Mouse (Mus musculus) cerebellum, adult 18-20 months (tissue): ENCODE results near the gene Zmym3.
"Not testable (repeated sequence)": the region's sequence is repeated elsewhere in the genome, so short reads cannot be mapped to it uniquely, and the experiment has no call there.

ENCODE experiments used
- DNase-seq, 2 experiments: peaks; one replicate each; pipeline ENCODE4 v3.0.0; 2021

Gene Zmym3

DNA sequence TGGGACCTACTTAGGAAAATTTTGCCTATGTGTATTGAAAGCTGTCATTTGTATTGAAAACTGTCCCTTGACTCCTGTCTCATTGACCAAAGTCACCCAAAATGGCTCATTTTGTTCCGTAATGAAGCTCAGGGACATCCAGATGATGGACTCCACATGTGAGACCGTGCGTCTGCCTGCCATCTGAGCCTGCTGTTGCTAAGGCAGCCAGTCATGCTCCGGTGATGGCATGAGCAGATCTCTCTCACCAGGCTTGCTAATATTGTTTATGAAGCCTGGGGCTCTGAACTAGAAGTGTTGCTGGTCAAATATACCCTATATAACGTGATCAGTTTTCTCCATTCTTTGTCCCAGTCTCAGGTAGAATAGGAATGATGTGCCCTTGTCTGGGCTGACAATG lies 47.7 kb downstream of the Zmym3 start:
- DNase-seq: no peak

DNA sequence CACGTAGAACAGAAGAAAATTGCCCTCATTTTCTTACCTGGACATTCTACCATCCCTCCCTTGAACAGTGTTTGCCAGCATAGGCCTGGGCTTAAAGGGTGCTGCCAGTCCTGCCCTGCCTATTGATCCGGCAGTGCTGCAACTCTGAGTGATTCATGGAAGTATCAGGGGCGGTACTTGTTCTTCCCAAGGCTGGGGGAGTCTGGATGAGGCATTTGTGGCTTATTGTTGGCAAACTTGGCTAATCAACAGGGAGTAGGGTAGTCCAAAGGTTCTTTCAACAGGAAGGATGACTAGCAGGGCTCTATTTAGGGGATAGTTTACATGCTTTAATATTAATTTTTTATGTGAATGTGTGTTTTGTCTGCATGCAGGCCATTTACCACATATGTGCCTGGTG lies 50.1 kb downstream of the Zmym3 start:
- DNase-seq: no peak

DNA sequence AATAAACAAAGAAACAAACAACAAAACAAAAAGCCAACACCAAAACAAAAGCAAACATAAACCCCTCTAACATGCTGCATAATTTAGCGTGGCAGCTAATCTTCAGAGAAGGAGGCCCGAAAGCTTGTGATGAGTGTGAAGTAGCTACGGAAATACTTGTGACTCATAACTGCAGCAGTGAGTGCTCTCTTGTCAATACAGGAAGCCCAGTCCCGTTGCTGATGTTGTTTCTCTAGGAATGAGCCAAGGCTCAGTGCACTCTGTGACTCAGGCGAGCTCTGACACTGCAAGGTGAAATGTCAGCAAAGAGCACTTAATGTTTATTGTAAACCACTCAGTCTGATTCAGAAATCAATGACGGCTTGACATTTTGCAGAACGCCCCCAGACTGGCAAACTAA lies 51.6 kb downstream of the Zmym3 start:
- no peak for DNase-seq

DNA sequence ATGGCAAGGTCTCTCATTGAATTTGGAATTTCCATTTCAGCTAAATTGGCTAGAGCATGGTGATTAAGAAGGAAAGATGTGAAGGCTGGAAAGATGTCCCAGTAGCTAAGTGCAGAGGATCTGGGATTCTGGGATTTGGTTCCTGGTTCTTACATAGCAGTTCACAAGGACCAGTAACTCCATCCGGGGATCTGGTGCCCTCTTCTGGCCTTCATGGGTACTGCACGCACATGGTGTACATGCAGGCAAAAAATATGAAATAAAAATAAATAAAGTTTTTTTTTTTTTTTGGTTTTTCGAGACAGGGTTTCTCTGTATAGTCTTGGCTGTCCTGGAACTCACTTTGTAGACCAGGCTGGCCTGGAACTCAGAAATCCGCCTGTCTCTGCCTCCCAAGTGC lies 61.7 kb downstream of the Zmym3 start:
- DNase-seq: not testable (repeated sequence)
